Mouse (Mus musculus): ENCODE results near the gene Zdhhc19.

DNA sequence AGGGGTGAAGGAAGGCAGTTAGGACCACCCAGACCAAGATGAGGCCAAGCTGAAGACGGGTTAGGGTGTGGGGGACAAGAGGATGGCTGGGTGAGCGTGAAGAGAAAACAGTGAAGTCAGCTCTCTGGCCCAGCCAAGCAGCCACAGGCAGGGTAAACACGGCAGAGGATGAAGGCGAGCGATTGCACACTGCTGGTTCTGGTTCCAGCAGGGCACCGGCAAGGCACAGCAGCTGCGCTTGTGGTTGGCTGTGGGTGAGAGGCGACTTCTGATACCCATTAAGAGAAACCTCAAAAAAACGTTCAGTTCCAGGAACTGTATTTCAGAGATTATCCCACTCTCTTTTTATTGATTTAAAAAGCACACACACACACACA, 24.3 kb downstream of the Zdhhc19 start:
- no peak for TF ChIP-seq HCFC1 (IDR thresholded peaks at IDR 0.05; ENCODE audit: borderline replicate concordance, insufficient read depth, low read length)
- TF ChIP-seq ZC3H11A (IDR thresholded peaks at IDR 0.05; ENCODE audit: borderline replicate concordance, low read depth, low read length) = no peak
- no peak for TF ChIP-seq ZNF384 (IDR thresholded peaks at IDR 0.05; ENCODE audit: low read depth, low read length)
- TF ChIP-seq CHD2 (IDR thresholded peaks at IDR 0.05; ENCODE audit: low read depth, low read length) = no peak
- no peak for TF ChIP-seq MAFK (IDR thresholded peaks at IDR 0.05; ENCODE audit: insufficient read depth, low read depth, low read length)
